Mouse (Mus musculus) WW6 (cell line): ENCODE measurements around the gene Wdsub1.

ENCODE experiments used
- DNase-seq: peaks from one replicate; pipeline ENCODE4 v3.0.0-alpha.2; 2013; ENCODE audit warnings: low read depth, low spot score

Wdsub1 gene

DNA sequence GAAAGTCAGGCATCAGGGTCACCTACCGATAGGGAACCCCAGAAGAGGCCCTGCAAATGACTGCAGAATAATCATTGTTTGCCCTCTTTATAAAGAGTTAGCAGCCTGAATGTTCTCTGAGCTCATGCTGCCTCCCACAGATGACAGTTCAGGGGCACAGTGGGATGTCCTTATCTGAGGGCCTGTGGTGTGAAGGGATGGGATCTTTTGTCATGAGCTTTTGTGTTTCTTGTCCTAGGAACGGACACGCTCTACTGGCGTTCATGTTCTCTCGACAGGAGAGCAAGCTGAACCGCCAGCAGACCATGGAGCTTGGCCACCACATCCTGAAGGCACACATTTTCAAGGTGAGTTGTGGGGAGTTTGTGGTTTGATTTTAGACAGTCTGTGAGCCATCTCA, 76.4 kb downstream of the Wdsub1 start:
- DNase-seq, result no peak

DNA sequence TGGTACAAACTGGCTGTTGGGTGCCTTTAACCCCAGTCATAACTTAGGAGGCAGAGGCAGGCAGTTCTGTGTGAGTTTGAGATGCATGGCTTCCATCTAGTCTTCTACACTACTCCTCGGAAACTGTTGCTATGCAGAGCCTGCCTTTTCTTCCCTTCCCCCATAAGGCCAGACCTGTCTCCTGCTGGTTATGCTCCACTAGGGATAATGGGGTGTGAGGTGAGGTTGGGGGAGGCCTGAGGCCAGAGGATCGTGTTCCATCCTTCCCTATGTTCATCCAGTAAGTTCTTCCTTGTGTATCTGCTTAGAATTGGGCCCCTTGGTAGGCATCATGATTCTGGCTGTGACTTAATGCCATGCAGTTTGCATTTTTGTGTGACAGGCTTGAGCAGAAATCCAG, 76.8 kb downstream of the Wdsub1 start:
- DNase-seq, result no peak

DNA sequence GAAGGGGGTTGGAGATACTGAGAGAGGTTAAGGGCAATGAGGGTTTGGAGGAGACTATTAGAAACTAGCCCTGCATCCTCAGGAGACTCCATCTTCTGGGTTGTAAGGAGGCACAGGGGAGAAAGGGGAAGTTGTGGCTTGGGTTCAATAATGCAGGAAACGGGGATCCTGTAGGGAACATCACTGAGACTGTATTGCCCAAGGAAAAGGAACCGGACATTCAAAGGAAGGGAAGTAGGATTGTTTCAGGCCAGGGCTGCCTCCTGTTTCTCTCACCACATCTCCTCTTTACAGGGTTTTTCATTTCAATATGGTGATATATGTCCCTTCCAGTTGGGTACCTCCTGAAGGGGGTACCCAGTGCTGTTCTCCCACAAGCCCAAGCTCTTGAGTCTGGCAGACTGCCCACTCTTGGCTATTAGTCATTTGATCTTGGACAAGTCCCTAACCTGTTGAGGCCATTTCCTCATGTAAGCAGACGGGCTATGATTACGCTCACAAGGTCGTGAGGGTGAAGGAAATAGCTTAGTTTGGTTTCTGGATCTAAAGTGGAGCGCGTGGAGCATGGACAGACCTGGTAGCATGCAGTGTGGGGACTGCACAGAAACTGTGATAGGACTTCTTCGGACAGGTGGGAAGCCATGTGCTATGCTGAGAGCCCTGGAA, 79.5 kb downstream of the Wdsub1 start:
- DNase-seq, result no peak
